Mouse (Mus musculus): ENCODE data around the gene Snrpe. TPM values are rescaled to one million over a fixed set of nuclear protein-coding genes. Genes with fewer than 3 reads are reported as not detected.

Gene Snrpe
- 465 TPM for polyA plus RNA-seq (2012; fragmentation: generic; extraction: Trizol)
- long read RNA-seq, experiment 1, transcript Snrpe-204 (5 exons, 503 nt): major isoform, 179 of 202 reads
- long read RNA-seq, experiment 1, transcript Snrpe-206 (4 exons, 653 nt): minor isoform, 9 of 202 reads
- long read RNA-seq, experiment 1, partial matches to known transcripts: 2 of 202 reads
- long read RNA-seq, experiment 1, other reads (novel, unspliced or antisense): 10 of 202 reads
- long read RNA-seq, experiment 2, transcript Snrpe-204 (5 exons, 503 nt): major isoform, 56 of 60 reads
- long read RNA-seq, experiment 2, partial matches to known transcripts: 0 of 60 reads
- long read RNA-seq, experiment 2, other reads (novel, unspliced or antisense): 2 of 60 reads

DNA sequence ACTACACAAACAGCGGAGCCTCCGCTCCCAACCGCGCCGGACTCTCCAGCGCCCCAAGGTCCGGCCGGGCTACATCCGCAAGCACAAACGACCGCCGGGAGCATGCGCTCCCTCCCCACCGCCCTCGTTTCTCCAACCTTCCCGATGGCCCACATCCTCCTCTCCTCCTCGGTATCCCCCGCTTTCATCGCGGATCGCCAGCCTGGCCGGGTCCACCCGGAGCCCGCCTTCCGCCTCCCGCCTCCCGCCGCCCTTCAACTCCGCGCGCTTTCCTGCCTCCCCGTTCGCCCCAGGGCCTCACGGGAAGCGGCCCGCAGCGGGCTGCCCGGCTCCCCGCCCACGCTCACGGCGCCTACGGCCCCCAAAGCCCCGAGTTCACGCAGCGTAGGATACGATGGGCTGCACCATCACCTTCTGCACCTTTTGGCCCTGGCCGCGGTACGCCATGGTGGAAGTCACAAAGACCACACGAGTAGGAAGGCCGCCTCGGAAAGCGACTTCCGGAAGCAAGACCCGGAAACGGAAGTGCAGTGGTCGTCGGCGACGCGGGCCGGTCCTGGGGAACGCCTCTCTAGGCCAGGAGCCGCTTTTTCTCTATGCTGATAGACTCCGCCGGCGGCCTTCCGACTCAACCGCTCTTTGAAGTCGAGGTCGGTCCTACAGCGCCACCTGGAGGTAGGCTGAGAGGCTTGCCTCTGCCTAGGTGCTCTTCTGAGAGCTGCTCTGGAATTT, at the start of gene Snrpe:
TSS of gene Snrpe (minus strand) at position 521 of the 732 bp plus-strand sequence.
- Histone ChIP-seq H3K36me3 (ENCODE audit: control insufficient read depth, insufficient read depth) (peaks cover 41% of the 10 kb centered on the region), H3K79me3 (ENCODE audit: low read depth) (peaks cover 34% of the 10 kb centered on the region), H3K79me2 (ENCODE audit: control insufficient read depth, insufficient read depth) (peaks cover 43% of the 10 kb centered on the region), H3K27me3 (ENCODE audit: control insufficient read depth, insufficient read depth, insufficient read length) (no peaks in the 10 kb centered on the region), H3K4me3 (ENCODE audit: insufficient read depth, poor library complexity, severe bottlenecking) (peak within 1 kb of the TSS; percentile 83), H3ac (ENCODE audit: control insufficient read depth, insufficient read length, low read depth) (peak within 1 kb of the TSS; percentile 92)
- TF ChIP-seq CEBPB (IDR thresholded peaks at IDR 0.05; ENCODE audit: low read depth): no peak
- peak; percentile 70 for TF ChIP-seq MAX (IDR thresholded peaks at IDR 0.05)
- no peak for TF ChIP-seq USF1 (IDR thresholded peaks at IDR 0.05; ENCODE audit: low read depth)
- TF ChIP-seq MYOG (IDR thresholded peaks at IDR 0.05; ENCODE audit: control insufficient read depth, extremely low read depth, insufficient read length): no peak
- peak; percentile 79 for TF ChIP-seq CTCF (IDR thresholded peaks at IDR 0.05; ENCODE audit: control insufficient read depth, insufficient read depth, insufficient read length)
- no peak for TF ChIP-seq FOSL1 (IDR thresholded peaks at IDR 0.05; ENCODE audit: insufficient read depth, low read length, poor library complexity, severe bottlenecking)

DNA sequence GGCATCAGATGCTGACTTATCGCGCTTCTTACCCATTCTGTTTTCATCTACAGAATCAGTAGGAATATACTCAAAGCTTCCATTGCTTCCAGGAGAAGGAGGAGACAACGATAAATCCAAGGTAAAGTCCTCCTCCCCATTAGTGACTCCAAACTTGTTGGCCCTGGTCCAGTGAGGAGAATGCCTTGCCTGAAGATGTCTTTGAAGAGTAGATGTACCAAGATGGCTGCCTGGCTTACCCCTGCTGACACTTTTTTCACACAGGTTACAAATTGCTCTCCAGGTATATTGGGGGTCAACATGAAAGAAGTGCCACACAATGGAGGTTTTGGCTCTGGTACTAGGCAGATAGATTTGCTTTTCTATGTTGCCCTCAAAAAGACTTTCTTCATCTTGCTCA, 48.8 kb upstream of the Snrpe start:
- Histone ChIP-seq H3ac (ENCODE audit: control insufficient read depth, insufficient read length, low read depth) (no peak overlapping the region), H3K4me3 (ENCODE audit: insufficient read depth, poor library complexity, severe bottlenecking) (no peak overlapping the region), H3K79me3 (ENCODE audit: low read depth) (peaks cover 67% of the 10 kb centered on the region), H3K36me3 (ENCODE audit: control insufficient read depth, insufficient read depth) (peaks cover 51% of the 10 kb centered on the region), H3K79me2 (ENCODE audit: control insufficient read depth, insufficient read depth) (peaks cover 71% of the 10 kb centered on the region), H3K27me3 (ENCODE audit: control insufficient read depth, insufficient read depth, insufficient read length) (no peaks in the 10 kb centered on the region)
- TF ChIP-seq MYOG (IDR thresholded peaks at IDR 0.05; ENCODE audit: control insufficient read depth, extremely low read depth, insufficient read length) (no peak), CEBPB (IDR thresholded peaks at IDR 0.05; ENCODE audit: low read depth) (no peak), MAX (IDR thresholded peaks at IDR 0.05) (no peak), USF1 (IDR thresholded peaks at IDR 0.05; ENCODE audit: low read depth) (no peak), CTCF (IDR thresholded peaks at IDR 0.05; ENCODE audit: control insufficient read depth, insufficient read depth, insufficient read length) (no peak), MYOD1 (IDR thresholded peaks at IDR 0.05; ENCODE audit: control insufficient read depth, insufficient read length, low read depth) (no peak), FOSL1 (IDR thresholded peaks at IDR 0.05; ENCODE audit: insufficient read depth, low read length, poor library complexity, severe bottlenecking) (no peak)

DNA sequence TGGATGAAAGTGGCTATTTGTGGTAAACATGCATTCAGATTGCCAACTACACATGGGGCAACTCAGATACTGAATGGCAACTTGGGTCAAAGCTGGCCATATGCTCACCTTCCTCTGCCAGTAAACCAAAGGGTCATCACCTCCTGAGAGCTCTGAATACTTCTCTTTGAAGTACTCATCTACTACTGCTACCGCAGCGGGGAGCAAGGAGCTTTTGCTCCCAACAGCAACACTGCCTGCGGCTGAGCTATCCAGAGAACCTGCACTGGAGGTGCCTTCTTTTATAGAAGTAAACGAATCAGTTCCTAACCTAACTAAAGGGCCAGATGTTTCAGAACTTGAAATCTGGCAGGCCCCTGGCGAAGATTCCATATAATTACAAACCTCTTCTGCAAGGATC, 46.7 kb upstream of the Snrpe start:
- H3K79me3 ChIP-seq (ENCODE audit: low read depth): peaks cover 85% of the 10 kb centered on the region
- H3K36me3 ChIP-seq (ENCODE audit: control insufficient read depth, insufficient read depth): peaks cover 70% of the 10 kb centered on the region
- TF ChIP-seq CEBPB (IDR thresholded peaks at IDR 0.05; ENCODE audit: low read depth) (no peak), MYOG (IDR thresholded peaks at IDR 0.05; ENCODE audit: control insufficient read depth, extremely low read depth, insufficient read length) (no peak), CTCF (IDR thresholded peaks at IDR 0.05; ENCODE audit: control insufficient read depth, insufficient read depth, insufficient read length) (no peak), MAX (IDR thresholded peaks at IDR 0.05) (no peak), FOSL1 (IDR thresholded peaks at IDR 0.05; ENCODE audit: insufficient read depth, low read length, poor library complexity, severe bottlenecking) (no peak), USF1 (IDR thresholded peaks at IDR 0.05; ENCODE audit: low read depth) (no peak), MYOD1 (IDR thresholded peaks at IDR 0.05; ENCODE audit: control insufficient read depth, insufficient read length, low read depth) (no peak)
- H3K4me3 ChIP-seq (ENCODE audit: insufficient read depth, poor library complexity, severe bottlenecking): no peak overlapping the region
- no peaks in the 10 kb centered on the region for H3K27me3 ChIP-seq (ENCODE audit: control insufficient read depth, insufficient read depth, insufficient read length)
- H3K79me2 ChIP-seq (ENCODE audit: control insufficient read depth, insufficient read depth): peaks cover 92% of the 10 kb centered on the region
- no peak overlapping the region for H3ac ChIP-seq (ENCODE audit: control insufficient read depth, insufficient read length, low read depth)

DNA sequence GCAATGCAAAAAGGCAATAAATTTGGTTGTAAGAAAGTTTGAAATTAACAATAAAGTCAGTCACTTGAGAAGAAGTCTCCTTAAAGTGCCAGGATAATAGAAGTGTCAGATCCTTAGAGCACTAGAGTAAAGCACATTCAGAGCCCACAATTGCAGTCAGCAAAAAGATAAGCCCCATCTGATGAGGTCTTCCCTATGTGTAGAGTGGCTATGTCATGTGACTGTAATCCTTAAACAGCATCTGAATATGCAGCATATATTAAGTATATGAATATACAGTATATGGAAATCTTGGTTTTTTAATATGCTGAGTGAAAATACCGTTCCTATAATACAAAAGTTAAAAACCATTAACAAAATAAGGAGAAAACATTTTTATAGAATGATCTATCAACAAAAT, 42.9 kb upstream of the Snrpe start:
- no peak overlapping the region for H3ac ChIP-seq (ENCODE audit: control insufficient read depth, insufficient read length, low read depth)
- no peak for TF ChIP-seq CEBPB (IDR thresholded peaks at IDR 0.05; ENCODE audit: low read depth)
- TF ChIP-seq MYOD1 (IDR thresholded peaks at IDR 0.05; ENCODE audit: control insufficient read depth, insufficient read length, low read depth): no peak
- no peak for TF ChIP-seq CTCF (IDR thresholded peaks at IDR 0.05; ENCODE audit: control insufficient read depth, insufficient read depth, insufficient read length)
- TF ChIP-seq FOSL1 (IDR thresholded peaks at IDR 0.05; ENCODE audit: insufficient read depth, low read length, poor library complexity, severe bottlenecking): no peak
- no peak for TF ChIP-seq USF1 (IDR thresholded peaks at IDR 0.05; ENCODE audit: low read depth)
- no peak for TF ChIP-seq MAX (IDR thresholded peaks at IDR 0.05)
- TF ChIP-seq MYOG (IDR thresholded peaks at IDR 0.05; ENCODE audit: control insufficient read depth, extremely low read depth, insufficient read length): no peak
- peaks cover 93% of the 10 kb centered on the region for H3K79me3 ChIP-seq (ENCODE audit: low read depth)
- H3K36me3 ChIP-seq (ENCODE audit: control insufficient read depth, insufficient read depth): peaks cover 83% of the 10 kb centered on the region
- H3K27me3 ChIP-seq (ENCODE audit: control insufficient read depth, insufficient read depth, insufficient read length): no peaks in the 10 kb centered on the region
- peaks cover 98% of the 10 kb centered on the region for H3K79me2 ChIP-seq (ENCODE audit: control insufficient read depth, insufficient read depth)
- H3K4me3 ChIP-seq (ENCODE audit: insufficient read depth, poor library complexity, severe bottlenecking): no peak overlapping the region

DNA sequence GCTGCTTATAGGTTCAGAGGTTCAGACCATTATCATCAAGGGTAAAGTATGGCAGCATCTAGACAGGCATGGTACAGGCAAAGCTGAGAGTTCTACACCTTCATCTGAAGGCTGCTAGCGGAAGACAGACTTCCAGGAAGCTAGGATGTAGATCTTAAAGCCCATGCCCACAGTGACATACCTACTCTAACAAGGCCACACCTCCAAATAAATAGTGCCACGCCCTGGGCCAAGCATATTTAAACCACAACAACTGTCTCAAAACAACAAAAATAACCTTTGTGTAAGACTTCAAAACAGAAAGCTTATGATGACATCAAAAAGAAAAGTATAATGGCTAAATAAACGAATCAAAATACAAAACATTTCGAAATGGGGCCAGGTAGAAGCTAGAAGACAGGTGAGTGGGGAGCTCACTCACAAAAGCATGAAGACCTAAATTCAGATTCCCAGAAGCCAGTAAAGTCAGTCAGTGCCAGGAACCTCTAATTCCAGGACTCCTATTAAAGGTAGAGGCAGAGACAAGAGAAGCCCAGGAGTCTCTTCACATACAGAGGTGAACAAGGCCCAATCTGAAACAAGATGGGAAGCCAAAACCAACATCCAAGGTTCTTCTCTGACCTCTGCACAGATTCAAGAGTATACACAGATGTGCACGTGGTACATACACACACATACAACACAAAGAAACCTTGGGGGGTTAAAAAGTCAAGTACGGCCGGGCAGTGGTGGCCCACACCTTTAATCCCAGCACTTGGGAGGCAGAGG, 40.4 kb upstream of the Snrpe start:
- no peak overlapping the region for H3K4me3 ChIP-seq (ENCODE audit: insufficient read depth, poor library complexity, severe bottlenecking)
- no peaks in the 10 kb centered on the region for H3K27me3 ChIP-seq (ENCODE audit: control insufficient read depth, insufficient read depth, insufficient read length)
- peaks cover 97% of the 10 kb centered on the region for H3K79me2 ChIP-seq (ENCODE audit: control insufficient read depth, insufficient read depth)
- H3K36me3 ChIP-seq (ENCODE audit: control insufficient read depth, insufficient read depth): peaks cover 85% of the 10 kb centered on the region
- H3ac ChIP-seq (ENCODE audit: control insufficient read depth, insufficient read length, low read depth): no peak overlapping the region
- TF ChIP-seq FOSL1 (IDR thresholded peaks at IDR 0.05; ENCODE audit: insufficient read depth, low read length, poor library complexity, severe bottlenecking) (no peak), USF1 (IDR thresholded peaks at IDR 0.05; ENCODE audit: low read depth) (no peak), MYOG (IDR thresholded peaks at IDR 0.05; ENCODE audit: control insufficient read depth, extremely low read depth, insufficient read length) (no peak), MYOD1 (IDR thresholded peaks at IDR 0.05; ENCODE audit: control insufficient read depth, insufficient read length, low read depth) (no peak), MAX (IDR thresholded peaks at IDR 0.05) (no peak), CTCF (IDR thresholded peaks at IDR 0.05; ENCODE audit: control insufficient read depth, insufficient read depth, insufficient read length) (no peak), CEBPB (IDR thresholded peaks at IDR 0.05; ENCODE audit: low read depth) (no peak)
- peaks cover 84% of the 10 kb centered on the region for H3K79me3 ChIP-seq (ENCODE audit: low read depth)
